Mouse (Mus musculus) G1E (cell line): ENCODE measurements around the gene Vat1. TPM values are rescaled to one million over a fixed set of nuclear protein-coding genes. Genes with fewer than 3 reads are reported as not detected.
"Not testable (repeated sequence)": the region's sequence is repeated elsewhere in the genome, so short reads cannot be mapped to it uniquely, and the experiment has no call there.

Experiments
- ATAC-seq: 2 replicates; pipeline ENCODE4 v1.8.0; 2016; ENCODE audit warnings: mild to moderate bottlenecking; ENCODE audit not compliant: insufficient number of reproducible peaks, poor library complexity, low FRiP score, severe bottlenecking; ENCODE audit errors: extremely low read depth
- DNase-seq: peaks from one replicate; pipeline ENCODE4 v3.0.0; 2012; ENCODE audit warnings: low spot score
- H3K27me3 ChIP-seq: 2 replicates; pipeline ENCODE4 v1.6.1; 2012; ENCODE audit warnings: mild to moderate bottlenecking, low read length, inconsistent platforms; ENCODE audit not compliant: insufficient read depth
- H3K36me3 ChIP-seq: replicated peaks from 2 replicates; pipeline ENCODE3; 2012; ENCODE audit warnings: mild to moderate bottlenecking, inconsistent platforms
- H3K4me1 ChIP-seq: 2 replicates; pipeline ENCODE4 v1.6.1; 2012; ENCODE audit warnings: low read depth, low read length, inconsistent platforms, mixed read lengths; ENCODE audit not compliant: insufficient read depth
- H3K4me3 ChIP-seq: 2 replicates; pipeline ENCODE4 v1.5.1; 2012; ENCODE audit warnings: low read depth, mild to moderate bottlenecking, inconsistent platforms, low read length, moderate library complexity, mixed read lengths
- H3K9me3 ChIP-seq: replicated peaks from 2 replicates; pipeline ENCODE4 v1.6.1; 2012; ENCODE audit warnings: inconsistent platforms
- CTCF ChIP-seq: IDR thresholded peaks from 2 replicates; pipeline ENCODE4 v1.5.1; 2012; ENCODE audit warnings: low read depth, low read length, inconsistent platforms, mixed read lengths
- GATA1 ChIP-seq: IDR thresholded peaks from 2 replicates; pipeline ENCODE4 v1.6.1; 2012; ENCODE audit warnings: borderline replicate concordance, low read length, inconsistent platforms, mixed read lengths
- GATA2 ChIP-seq: IDR thresholded peaks from 2 replicates; pipeline ENCODE4 v1.6.1; 2012; ENCODE audit warnings: low read depth, low read length, inconsistent platforms, borderline replicate concordance
- POLR2AphosphoS5 ChIP-seq: IDR thresholded peaks from 2 replicates; pipeline ENCODE4 v1.6.1; 2012; ENCODE audit warnings: low read depth, low read length, inconsistent platforms; ENCODE audit not compliant: insufficient replicate concordance
- TAL1 ChIP-seq: conservative IDR thresholded peaks from 2 replicates; pipeline ENCODE4 v1.6.1; 2012; ENCODE audit warnings: low read depth, low read length, inconsistent platforms, mixed read lengths
- polyA plus RNA-seq: library from polyadenylated mRNA; stranded (reverse); fragments of >175 nt; gene quantifications from 2 replicates; pipeline ENCODE4 v1.2.3, GENCODE M21; 2012
- total RNA-seq, 2 experiments: library from RNA; stranded (forward) in 1 of 2; stranded (reverse) in 1 of 2; fragments of 200-1000 nt in 1 of 2; fragments of >200 nt in 1 of 2; fragmentation: Nextera tagmentation in 1 of 2; gene quantifications; 2 replicates each; pipeline ENCODE4 v1.2.3; 2014 to 2017

Vat1 gene
- total and polyA plus RNA-seq, 3 experiments = 103 to 384 (median 238) TPM

DNA sequence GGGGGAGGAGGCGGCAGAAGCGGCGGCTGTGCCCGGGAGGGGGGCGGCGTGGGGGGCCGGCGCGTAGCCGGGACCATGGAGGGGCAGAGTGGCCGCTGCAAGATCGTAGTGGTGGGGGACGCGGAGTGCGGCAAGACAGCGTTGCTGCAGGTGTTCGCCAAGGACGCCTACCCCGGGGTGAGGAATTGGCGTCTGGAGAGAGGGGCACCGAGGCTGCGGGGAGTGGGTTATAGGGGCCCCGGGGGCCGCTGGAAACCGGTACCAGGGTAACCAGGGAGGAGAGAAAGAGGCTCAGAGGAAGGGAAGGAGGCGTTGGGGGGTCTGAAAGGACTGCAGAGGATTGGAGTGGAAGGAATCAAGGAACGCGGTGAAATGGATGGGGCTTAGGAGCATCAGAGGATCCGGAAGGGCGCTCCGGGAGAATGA, 2.2 kb upstream of the Vat1 start:
- Histone ChIP-seq H3K4me1 (peaks cover 80% of the 10 kb centered on the region), H3K36me3 (peaks cover 35% of the 10 kb centered on the region), H3K9me3 (no peaks in the 10 kb centered on the region), H3K4me3 (peak overlapping the region; percentile 84), H3K27me3 (peaks cover 3% of the 10 kb centered on the region; the same call in 1 of the 2 replicates)
- no peak for TF ChIP-seq TAL1
- TF ChIP-seq GATA2 = no peak
- TF ChIP-seq CTCF = no peak
- no peak for TF ChIP-seq GATA1
- no peak for ATAC-seq
- DNase-seq = peak; percentile 51

GRCm38 (mm10) chr11:101467477-101468262, 1.6 kb upstream of the Vat1 start:
- H3K27me3 ChIP-seq = peaks cover 3% of the 10 kb centered on the region; the same call in 1 of the 2 replicates
- DNase-seq (peak; percentile 79), ATAC-seq (peak; percentile 12)
- peaks cover 38% of the 10 kb centered on the region for H3K36me3 ChIP-seq
- peak overlapping the region; percentile 84 for H3K4me3 ChIP-seq
- peak; percentile 15; the same call in 1 of the 2 replicates for TF ChIP-seq CTCF
- TF ChIP-seq GATA1 = no peak
- H3K4me1 ChIP-seq = peaks cover 82% of the 10 kb centered on the region
- H3K9me3 ChIP-seq = no peaks in the 10 kb centered on the region

GRCm38 (mm10) chr11:101466552-101466950, 521 bp upstream of the Vat1 start:
- H3K9me3 ChIP-seq, DNase-seq, H3K27me3 ChIP-seq, ATAC-seq: not testable (repeated sequence)
- H3K36me3 ChIP-seq = peaks cover 39% of the 10 kb centered on the region
- peak overlapping the region; percentile 89 for H3K4me3 ChIP-seq
- H3K4me1 ChIP-seq = peaks cover 84% of the 10 kb centered on the region

GRCm38 (mm10) chr11:101465101-101465868, 745 bp downstream of the Vat1 start:
- no peaks in the 10 kb centered on the region for H3K9me3 ChIP-seq
- no peak for TF ChIP-seq TAL1
- no peak for TF ChIP-seq POLR2AphosphoS5
- no peak for TF ChIP-seq GATA2
- TF ChIP-seq GATA1 = no peak
- no peak for TF ChIP-seq CTCF
- peaks cover 39% of the 10 kb centered on the region for H3K36me3 ChIP-seq
- DNase-seq (peak; percentile 76), ATAC-seq (peak; percentile 69)
- peaks cover 82% of the 10 kb centered on the region for H3K4me1 ChIP-seq
- H3K4me3 ChIP-seq = peak overlapping the region; percentile 89
- no peaks in the 10 kb centered on the region for H3K27me3 ChIP-seq

- Histone ChIP-seq H3K9me3 (no peaks in the 10 kb centered on the region), H3K4me3 (peak within 1 kb of the TSS; percentile 89), H3K4me1 (peaks cover 83% of the 10 kb centered on the region), H3K36me3 (peaks cover 41% of the 10 kb centered on the region), H3K27me3 (no peaks in the 10 kb centered on the region)
- TF ChIP-seq CTCF = no peak
- no peak for TF ChIP-seq GATA1
- no peak for TF ChIP-seq GATA2
- no peak for TF ChIP-seq POLR2AphosphoS5
- no peak for TF ChIP-seq TAL1
- DNase-seq = no peak
- no peak for ATAC-seq
Observed at GRCm38 (mm10) chr11:101464211-101465100, 1.6 kb downstream of the Vat1 start, which contains the start of gene Rnd2. Gene Rnd2, plus strand, starts transcription at chr11:101464999.
